Mouse (Mus musculus) brain, embryonic 14.5 days (tissue): ENCODE measurements around the gene Dnal4. TPM values are rescaled to one million over a fixed set of nuclear protein-coding genes. Genes with fewer than 3 reads are reported as not detected.

Source experiments
- DNase-seq: peaks from one replicate; pipeline ENCODE4 v3.0.0-alpha.2; 2011; ENCODE audit warnings: low read depth
- CTCF ChIP-seq: fragments of 200-500 bp; IDR thresholded peaks from 2 replicates; pipeline ENCODE4 v1.5.1; 2012; ENCODE audit warnings: inconsistent platforms, mild to moderate bottlenecking, moderate library complexity, borderline replicate concordance; ENCODE audit not compliant: insufficient read depth, insufficient read length; ENCODE audit errors: extremely low read depth
- POLR2A ChIP-seq: fragments of 200-500 bp; IDR thresholded peaks from 2 replicates; pipeline ENCODE4 v1.6.1; 2012; ENCODE audit warnings: mild to moderate bottlenecking, inconsistent platforms, borderline replicate concordance; ENCODE audit not compliant: poor library complexity, insufficient read depth, insufficient read length, severe bottlenecking; ENCODE audit errors: extremely low read depth
- polyA plus RNA-seq: library from polyadenylated mRNA; depleted of rRNA; stranded (reverse); fragments of >200 nt; gene quantifications from 2 replicates; pipeline ENCODE4 v1.2.3, GENCODE M21; 2012

The Dnal4 gene
- polyA plus RNA-seq, 1 experiment, result 77.6 TPM

DNA sequence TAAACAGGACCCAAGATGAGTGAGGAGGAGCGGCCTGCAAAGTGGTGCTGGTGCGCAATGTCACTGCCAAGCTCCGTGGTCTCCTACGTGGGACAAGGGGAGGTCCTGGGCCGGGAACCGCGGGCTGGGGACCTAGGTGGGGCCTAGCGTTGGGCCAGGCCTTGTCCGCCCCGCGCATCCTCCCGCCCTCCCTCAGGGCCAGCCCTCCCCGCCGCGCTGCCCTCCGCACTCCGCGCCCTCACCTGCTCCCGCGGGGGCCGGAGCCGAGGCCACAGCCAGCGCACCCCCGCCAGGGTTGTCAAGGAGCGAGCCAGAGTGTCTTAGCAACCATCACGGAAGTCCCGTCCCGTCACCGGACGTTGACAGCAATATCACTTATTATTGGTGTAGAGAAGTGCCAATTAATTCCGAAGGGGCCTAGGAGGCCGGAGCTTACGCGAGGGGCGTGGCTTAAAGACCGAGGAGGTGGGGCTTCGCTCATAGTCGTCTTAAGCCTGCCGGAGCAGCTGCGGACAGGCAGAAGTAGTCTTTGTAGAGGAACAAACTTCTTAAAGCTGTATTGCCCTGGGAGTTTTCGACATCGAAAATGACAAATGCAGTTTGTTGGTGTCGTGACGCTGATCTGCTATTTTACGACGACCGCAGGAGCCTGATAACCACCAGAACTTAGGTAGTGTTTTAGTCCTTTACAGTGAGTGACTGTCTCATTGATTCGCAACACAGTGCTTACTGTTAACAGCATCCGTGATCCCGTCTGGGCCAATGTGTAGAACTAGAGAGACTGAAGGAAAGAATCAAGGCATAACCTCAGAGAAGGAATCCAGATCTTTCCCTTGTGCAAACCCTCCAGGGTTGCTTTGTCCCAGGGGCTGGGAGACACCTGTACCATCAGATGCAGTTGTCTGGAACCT, 3.3 kb downstream of the Dnal4 start:
- TF ChIP-seq CTCF (no peak), POLR2A (no peak; the same call in 1 of the 2 replicates)
- peak; percentile 99 for DNase-seq

DNA sequence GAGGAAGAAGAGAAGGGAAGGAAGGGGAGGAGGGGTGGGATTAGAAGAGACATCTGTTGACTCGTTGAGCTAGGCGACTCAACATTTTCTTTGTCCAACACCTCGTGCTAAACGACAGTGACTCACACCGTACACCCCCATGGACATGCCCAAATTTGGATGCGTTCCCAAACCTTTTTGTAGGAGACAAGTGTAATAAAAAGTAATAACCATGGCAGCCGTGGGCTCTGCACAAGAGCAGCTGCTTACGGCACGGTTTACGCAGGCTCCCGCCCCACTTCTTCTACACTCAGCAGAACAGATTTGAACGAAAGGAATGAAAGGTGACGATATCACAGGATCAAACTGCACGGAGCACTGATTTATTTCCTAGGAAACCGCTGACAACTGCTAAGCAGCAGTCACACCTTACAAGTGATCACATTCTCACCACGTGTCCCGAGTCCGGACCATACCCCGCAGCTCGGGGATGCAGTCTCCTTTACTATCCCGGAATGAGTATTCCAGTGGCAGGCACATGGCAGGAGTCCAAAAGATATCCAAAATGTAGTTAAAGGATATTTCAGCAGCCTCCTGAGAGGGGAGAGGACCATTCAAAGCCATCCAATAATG, 6.9 kb downstream of the Dnal4 start:
- no peak for TF ChIP-seq CTCF
- TF ChIP-seq POLR2A, result no peak
- DNase-seq, result peak; percentile 67

DNA sequence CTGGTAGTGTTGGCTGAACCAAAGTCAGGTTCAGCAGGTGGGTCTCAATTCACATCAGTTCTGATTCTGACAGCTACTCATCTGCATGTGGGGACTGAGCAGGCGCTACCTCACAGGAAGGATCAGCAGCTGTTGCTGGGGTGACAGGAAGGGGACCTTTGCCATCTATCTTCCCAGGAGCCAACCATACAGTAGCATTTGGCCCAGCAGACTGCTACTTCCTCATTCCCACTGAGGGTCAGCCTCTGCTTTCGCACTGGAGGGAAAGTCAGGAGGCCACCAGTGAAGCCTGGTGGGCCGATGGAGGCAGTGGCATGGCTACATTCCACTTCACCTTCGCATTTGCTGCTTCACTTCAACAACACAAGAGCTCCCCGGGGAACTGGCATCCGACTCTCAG, 9.3 kb downstream of the Dnal4 start:
- TF ChIP-seq CTCF (no peak), POLR2A (no peak)
- no peak for DNase-seq

DNA sequence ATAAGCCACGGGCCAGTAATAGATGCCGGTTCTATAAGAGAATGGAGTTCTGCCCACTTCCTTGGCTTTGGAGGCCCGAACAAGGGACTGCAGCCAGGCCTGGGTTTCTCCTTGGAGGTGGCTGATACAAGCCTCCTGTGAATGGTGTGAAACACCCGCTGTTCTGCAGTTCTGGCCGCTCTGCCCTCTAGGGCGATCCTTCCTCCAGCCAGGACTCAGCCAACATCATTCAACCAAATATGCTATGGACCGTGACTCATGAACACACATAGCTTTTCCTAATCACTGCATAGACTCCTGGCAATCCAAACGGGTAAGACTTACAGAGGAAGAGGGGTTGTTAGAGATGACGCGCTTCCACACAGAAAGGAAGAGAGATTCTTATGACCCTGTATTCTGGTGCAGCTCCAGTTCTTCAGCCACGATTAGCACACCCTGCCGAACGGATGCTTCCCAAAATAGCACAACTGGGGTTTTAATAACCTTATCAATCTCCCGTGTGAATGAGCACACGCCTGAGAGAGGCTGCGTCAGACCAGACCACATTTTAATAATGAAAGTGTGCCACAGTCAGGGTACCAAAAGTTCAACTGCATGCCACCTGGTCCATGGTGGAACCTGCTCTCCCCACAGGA, 10.2 kb downstream of the Dnal4 start:
- no peak for DNase-seq
- TF ChIP-seq POLR2A (no peak), CTCF (no peak)

DNA sequence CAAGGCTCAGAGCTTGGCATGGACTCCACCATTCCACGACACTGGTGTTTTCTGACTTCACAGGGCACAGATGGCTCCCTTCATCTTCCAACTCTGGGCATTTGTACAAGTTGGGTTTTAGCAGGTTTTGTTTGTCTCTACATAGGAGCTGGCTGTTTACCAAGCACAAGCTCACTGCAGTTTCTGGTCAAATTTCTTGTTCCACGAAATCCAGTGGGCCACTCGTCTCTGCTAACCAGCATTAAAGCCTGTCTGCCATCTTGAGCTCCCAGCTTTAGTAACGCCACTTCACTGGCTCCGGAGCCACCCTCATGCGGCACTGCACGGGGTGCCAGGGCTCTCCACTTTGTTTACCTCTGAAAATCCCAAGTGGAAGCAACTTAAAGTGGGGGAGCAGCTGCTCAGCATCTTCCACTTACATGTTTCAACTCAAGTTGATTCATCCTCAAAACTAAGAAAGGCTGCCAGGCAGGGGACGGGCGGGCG, 11.0 kb downstream of the Dnal4 start:
- peak; percentile 72 for DNase-seq

DNA sequence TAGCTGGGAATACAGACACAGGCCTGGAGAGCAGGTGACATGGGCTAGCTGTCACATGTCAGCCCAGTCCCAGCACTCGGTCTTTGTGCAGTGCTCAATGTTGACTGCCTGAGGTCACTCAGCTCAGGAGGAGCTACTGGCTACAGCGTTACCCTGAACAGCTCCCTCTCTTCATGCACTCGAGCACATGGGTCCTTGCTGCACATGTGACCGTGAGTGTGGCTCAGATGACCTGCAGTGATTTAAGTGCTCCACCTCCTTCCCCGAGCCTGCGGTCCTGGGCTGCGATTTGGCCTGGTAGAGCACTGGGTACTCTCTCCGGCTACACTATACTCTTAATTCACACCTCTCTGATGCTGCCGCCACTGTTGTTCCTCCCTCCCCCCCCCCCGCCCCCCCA, 11.5 kb downstream of the Dnal4 start:
- TF ChIP-seq CTCF (no peak), POLR2A (no peak)

More for the DNA sequence above, 11.0 kb downstream of the Dnal4 start:
- no peak for TF ChIP-seq POLR2A
- no peak for TF ChIP-seq CTCF

DNA sequence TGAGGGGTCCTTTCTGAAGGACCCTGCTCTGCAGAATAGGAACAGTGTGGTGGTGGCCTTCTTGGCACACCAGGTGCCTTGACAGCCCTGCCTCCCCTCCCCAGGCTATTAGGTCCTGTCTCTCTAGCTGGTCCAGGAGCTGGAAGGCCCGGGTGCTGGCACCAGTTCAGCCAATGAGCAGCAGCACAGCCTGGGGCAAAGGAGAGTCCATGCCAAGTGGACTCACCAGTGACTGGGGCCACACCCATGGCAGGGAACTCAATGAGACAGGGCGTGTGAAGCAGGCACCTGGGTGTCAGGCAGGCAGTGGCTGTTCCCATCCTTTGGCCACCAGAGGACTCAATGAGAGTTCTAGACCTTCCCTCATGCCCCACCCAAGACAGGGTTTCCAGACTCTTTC, 12.3 kb downstream of the Dnal4 start:
- DNase-seq, result no peak
- TF ChIP-seq POLR2A (no peak), CTCF (no peak)

More for the DNA sequence above, 11.5 kb downstream of the Dnal4 start:
- DNase-seq, result no peak

DNA sequence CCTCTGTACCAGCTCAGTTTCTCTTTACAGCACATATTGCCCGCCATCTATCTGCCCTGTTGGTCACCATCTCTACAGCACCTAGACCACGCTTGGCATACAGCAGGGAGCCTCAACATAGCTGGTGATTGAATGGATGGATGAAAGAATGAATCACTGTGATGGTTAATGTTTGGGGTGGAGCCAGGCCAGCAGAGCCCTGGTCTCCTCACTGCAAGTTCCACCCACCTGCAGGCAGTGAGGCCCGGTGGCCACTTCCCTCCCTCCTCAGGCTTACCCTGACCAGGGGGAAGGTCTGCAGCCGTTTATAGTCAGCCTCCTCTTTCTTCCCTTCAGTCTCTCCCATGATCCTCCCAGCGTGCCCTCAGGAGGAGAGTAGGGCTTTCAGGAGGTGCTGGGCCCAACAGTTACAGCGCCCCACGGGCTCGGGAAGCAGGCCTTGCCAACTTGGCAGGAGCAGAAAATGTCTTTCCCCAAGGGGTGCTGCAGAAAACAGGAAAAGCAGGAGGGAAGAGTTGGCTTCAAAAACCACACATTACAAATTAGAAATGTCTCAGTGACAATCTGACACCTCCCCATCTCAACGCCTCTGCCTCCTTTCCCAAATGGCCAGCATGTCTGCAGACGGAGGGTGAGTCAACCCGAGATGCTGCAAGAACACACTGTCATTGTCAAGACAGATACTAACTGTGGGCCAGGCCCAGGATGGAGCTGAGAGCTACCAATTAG, 12.9 kb downstream of the Dnal4 start:
- TF ChIP-seq POLR2A (no peak), CTCF (no peak)
- DNase-seq, result peak; percentile 37

DNA sequence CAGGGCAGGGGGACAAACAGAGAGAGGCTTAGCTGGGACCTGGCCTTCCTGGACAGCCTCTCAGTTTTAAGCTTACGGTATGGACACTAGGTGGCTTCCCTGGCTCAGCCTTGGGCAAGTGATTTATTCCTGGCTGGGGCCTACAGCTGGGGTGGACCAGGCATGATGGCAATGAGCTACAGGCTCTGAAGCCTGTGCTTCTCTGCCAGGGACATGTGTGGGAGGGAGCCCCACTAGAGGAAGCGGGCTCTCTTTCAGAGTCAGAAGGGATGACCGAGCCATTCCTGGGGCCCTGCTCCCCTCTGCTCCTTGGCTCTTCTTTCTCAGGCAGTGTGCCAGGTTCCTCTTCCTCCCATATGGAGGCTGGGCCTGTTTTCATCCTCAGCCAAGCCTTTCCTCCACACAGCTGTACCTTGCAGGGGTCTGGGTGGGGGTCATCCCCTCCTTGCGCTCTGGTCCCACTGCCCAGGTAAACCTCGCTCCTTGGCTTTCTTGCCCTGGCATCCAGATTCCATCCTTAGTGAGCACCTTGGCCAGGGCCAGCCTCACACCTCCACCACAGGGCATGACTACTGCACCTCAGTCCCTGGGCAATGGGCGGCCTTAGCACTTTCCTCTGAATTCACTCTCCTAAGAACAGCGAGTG, 13.9 kb downstream of the Dnal4 start:
- no peak for DNase-seq
- TF ChIP-seq POLR2A (no peak), CTCF (no peak)

DNA sequence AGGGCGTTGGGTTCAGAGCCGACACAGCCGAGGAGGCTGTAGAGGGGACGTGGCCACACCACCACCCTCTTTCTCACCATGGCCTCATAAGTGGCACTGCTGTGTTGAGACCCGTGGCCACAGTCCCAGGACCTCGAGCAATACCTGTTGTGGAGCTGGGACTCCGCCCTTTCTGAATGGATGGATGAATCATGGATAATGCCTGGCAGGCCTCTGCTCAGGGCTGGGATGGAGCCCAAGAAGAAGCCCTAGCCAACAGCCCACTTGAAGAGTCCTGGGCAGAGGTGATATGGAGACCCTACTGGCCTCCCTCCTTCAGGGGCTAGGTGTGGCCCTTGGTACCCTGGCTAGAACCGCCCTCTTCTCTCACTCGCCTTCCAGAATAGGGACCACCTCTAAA, 14.6 kb downstream of the Dnal4 start:
- no peak for DNase-seq
- no peak for TF ChIP-seq POLR2A
- TF ChIP-seq CTCF, result no peak
